Mouse (Mus musculus): ENCODE measurements at regions not wholly inside any gene's neighbourhood (a gene's known extent, or its start where the extent isn't known, plus 50 kb on each side); places are given as distances from the start of the nearest gene placed in this dataset.

DNA sequence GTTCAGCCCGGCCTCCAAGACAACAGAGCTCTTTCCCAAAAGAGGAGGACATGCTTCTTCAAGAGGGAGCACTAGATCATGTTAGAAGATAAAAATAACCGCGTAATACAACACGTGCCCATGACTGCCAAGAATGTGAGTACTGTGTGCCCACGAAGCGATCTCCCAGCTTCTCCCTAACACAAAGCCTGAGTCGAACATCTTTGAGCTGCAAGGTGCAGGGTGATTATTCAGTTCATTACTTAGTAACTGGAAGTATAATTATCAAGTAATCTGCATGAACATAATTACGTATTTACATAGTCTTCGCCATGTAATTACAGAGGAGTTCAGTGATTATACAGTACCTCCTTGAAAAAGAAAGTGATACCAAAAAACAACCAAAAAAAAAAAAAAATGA is 269.7 kb downstream of the Efnb2 start:
- DNase-seq (ENCODE audit: low spot score in 2 of 2) = no peak

DNA sequence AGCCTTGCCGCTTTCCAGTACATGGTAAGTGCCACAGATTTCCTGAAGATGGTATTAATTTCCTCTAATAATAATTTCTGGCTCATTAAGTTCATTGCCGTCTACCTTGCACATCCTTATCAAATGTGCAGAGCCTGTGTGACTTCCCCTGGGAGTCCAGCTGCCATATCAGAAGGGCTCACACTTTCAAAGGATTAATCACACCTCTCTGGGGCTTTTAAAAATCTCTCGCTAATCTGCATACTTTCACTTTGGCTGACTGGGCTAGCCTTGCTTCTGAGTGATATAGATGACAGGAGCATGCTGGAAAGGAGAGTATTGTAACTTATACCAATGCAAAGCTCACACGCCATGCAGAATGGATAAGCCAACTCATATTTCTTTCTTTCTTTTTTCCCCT is 282.8 kb downstream of the Efnb2 start:
- DNase-seq (ENCODE audit: low spot score in 2 of 2) = no peak

DNA sequence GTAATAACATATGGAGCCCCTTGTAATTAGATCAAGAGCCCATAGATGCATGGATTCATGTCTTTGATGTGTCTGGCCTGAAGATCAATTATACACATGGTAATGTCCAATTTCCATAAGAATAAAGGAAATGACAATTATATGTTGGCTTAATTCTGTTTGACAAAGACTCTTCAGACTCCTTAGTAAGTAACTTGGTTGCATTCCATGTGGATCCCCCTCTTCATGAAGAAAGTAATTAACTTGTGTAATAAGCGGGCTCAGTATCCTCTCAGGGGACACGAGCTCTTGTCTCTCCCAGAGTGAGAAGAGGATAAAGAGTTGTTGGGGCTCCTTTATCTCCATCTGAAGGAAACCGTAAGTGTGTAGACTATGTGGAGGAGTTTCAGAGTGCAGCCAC is 284.3 kb downstream of the Efnb2 start:
- DNase-seq (ENCODE audit: low spot score in 2 of 2) = no peak

DNA sequence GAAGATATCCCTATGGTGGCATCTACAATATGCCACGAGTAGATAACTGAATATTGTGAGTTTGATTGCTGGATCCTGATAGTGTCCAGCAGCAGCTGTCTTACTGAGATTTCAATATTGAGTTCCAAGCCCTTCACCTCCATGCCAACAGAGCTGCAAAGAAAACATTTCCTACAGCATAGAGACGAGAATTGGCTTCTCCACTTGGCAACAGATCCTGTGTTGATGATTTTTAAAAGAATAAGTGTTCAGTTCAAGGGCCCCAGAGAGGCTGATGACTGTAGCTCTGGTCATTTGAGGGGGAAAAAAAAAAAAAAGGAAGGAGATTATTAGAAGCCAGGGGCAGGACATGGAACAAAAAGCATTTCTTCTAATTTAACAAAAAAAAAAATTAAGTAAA is 284.7 kb downstream of the Efnb2 start:
- DNase-seq (ENCODE audit: low spot score in 2 of 2) = no peak

DNA sequence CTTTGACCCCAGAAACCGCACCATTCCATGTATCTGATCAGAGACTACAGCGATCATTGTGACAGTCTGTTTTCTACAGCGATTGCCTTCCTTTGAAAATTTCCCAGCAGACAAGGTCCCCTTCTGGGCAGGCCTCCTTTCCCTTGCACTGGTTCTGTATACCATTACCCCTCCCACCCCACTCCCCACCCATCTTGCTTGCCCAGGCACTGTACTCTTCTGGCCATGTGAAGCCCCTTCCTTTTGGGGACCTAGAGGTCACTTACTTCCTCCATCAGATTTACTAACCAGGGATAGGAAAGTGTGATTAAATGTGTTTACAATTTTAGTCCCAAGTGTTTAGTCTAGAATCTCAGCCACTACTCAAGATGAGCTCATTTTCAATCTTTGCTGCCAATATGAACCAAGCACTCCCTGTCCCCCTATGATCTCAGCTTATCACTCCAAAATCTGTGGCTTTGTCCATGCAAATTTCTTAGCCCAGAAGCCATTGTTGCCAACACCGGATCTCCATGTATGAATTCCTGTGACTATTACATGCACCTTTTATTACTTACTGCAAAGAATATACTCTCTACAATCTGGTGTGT is 293.7 kb downstream of the Efnb2 start:
- no peak for DNase-seq (ENCODE audit: low spot score in 2 of 2)

DNA sequence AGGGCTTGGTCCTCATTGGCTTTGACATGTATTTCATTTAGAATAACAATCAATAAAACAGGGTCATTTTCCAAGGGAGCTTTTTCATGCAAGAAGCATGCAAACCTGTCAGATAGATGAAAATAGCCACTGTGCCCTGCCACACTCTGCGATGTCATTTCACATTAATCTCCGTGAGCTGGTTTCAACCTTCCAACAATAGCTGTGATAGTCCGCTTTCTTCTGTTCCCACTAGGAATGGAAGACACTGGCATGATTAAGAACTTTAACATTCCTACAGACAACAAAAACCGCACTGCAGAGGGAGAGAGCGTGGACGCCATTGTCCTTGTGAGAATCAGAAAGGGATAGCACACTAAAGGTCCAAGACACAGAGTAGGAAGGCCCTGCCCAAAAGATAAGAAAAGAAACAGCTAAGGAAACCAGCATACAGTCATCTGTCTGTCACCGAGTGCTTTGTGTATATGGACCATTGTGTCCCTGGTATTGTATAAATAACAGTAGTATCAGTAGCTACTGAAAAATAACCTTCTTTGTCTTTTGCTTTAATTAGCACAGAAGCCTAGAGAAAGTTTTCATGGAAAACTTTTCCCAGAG is 299.0 kb downstream of the Efnb2 start:
- DNase-seq (ENCODE audit: low spot score in 2 of 2) = no peak

DNA sequence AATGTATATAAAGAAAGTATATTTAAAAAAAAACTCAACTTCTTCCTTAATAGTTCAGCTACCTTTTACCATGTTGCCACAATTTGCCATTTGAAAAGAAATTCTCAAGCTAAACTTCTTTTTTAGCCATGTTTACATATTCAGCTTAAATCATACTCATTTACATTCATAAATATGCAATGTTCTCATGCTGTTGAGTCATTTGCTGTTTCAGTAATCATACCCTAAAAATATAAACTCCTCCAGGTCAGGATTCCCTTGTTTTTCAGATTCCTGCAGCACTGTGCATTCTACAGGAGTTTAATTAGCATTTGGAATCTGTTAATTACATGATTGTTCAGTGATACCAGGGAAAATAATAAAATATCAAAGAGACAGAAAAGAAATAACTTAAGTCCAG is 300.5 kb downstream of the Efnb2 start:
- no peak for DNase-seq (ENCODE audit: low spot score in 2 of 2)

DNA sequence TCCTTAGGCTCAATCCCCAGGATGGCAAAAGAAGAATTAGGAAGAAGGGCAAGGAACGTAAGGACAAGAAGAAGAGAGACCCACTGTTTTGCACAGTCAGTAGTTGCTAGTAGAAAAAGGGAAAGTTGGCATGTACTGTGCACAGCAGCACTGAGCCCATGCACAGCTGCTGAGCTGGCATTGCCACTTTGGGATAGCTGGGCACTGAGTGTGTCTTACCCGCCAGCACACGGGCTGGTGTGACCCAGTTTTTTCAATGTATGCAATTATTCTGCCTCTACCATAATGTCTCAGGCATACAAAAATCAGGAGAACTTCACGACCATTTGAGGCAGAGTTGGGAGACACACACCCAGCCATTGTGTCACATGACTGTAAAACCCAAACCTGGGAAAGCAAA is 306.1 kb downstream of the Efnb2 start:
- DNase-seq (ENCODE audit: low spot score in 2 of 2) = no peak

DNA sequence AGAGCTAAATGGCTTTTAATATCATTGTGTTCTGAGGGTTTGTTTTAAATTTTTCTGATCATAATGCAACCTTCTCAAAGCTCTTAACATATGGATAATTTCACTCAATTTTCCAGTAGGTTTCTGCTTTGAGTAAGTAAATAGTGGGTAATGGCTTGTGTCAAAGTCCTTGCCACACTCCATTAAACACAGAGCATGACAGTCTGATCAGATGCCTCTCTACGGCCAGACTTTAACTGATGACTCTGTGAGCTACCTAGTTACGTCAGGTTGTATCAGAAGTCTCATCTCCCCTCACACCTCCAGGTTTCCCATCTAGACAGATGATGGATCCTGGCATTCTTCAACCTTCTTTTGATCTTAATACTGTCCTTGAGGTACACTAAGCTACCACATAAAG is 316.4 kb downstream of the Efnb2 start:
- DNase-seq (ENCODE audit: low spot score in 2 of 2) = no peak

DNA sequence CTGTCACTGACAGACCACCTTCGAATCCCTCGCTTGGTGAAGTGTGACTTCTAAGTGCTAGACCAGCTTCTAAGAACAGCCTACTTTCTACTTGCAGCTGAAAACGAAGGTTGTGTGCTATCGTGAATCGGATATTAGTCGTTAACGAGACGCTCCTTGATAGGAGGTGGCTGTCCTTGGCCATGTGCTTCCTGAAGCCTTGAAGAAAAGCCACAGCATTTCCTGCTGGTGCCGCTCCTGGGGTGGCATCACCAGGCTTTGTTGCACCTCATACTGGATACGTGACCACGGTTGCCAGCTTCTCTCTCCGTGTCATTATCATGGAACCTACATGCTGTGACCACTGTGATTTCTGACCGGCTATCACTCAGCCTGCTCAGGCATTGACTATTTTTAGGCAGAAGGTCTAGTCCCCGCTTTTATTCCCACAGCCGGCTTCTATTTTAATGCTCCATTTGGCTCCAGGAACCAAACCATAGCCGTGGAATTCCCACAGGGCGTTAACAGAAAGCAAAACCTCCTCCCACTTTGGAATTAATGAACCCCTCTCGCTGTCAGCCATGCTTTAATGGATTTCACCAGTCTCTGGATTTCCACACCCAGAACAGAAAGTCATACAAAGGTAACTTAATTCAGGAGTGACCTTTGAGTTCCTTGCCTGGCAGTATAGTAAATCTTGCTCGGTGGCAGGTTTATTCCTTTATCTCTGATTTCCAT is 325.6 kb downstream of the Efnb2 start:
- DNase-seq (ENCODE audit: low spot score in 2 of 2) = no peak

DNA sequence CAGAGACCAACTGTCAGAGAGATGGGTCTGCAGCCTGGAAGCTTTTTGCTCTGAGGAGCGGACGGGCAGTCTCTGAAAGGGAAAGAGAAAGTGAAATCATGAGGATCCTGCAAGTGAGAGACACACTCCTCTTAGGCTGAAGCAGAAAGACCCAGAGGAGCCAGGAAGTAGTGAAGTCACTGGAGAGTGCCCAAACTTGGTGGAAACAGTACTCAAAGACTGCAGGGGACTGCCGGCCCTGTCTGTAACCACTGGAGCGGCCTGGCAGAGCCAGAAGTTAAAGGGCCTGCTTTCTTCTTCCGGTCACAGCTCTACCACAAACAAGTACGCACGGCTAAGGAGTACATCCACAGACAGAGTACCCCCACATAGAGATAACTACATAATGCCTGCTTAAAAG is 326.5 kb downstream of the Efnb2 start:
- DNase-seq (ENCODE audit: low spot score in 2 of 2) = no peak

DNA sequence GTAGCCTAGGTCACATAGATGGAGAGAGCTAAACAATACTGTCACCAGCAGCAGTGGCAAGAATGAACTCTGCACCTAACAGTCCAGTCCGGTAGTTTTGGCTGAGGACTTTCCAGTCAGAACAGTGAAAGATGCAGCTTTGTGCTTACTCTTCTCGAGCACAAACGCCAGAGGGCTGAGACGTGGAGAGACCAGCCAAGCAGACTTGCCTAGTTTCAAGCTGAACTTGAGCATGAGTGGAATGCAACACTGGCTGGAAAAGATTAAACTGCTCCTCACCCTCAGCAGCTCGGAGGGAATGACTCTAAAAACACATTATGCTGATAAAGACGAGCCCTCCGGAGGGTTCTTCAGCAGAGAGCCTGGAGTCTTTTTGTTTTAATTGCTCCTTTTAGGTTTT is 329.8 kb downstream of the Efnb2 start:
- DNase-seq (ENCODE audit: low spot score in 2 of 2) = no peak

DNA sequence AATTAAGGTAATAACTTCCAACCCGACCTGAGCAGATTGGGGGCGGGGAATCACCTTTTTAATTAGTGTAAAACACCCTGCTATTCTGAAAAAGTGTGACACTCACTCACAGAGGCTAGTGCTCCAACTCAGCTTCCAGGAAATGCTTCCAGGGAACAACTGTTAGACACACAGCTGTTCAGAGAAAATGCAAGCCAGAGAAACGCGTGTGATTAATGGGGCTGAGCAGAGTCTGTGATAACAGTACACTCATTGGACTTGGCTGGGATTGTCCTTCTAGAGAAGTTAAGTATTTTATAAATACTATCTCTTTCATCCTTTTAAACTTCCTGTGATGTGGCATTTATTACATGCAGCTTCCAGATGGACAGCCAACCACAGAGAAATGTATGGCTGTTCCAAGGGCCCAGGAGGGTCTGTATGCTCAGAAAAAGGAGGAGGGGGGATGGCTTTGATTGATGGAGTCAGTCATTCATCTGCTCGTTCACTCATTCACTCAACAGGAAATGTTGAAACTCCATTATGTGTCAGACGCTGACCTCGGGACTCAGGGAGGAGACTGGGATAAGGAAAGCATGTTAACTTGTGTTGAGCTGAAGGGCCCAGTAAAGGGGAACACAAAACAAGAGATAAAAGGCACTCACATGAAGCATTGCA is 332.9 kb downstream of the Efnb2 start:
- DNase-seq (ENCODE audit: low spot score in 2 of 2) = no peak

DNA sequence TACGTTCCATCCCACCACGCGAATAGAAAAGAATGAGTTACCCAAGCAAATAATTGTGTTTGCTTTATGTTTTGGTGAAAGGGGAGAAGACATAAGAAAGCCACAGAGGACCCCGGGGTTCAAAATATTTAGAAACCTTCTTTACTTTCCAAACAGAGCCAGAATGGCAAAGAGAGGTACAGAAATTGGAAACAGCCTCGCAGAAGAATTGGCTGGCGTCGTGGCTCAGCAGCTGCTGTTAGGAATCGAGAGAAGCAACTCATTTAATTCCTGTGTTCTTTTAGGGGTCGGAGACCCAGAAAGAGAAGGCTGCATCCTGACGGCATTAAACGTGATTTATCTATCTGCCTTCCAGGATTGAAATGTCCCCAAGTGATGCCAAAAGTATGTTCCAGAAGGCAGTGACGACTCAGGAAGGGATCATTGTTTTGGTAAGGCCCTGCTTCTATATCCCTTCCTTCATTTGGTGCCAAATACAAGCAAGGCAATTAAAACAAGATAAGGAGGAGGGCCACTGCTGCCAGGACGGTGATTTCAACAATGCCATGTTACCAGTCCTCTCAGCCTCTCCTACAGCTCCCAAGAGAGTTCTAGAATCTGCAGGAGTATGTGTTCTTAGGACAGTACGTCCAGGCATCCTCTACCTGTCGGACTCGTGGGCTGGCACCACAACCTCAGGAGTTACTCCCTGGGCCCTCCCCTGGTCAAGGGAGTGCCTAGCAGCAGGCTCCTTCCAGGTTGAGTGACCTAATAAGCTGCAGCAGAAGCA is 334.8 kb downstream of the Efnb2 start:
- no peak for DNase-seq (ENCODE audit: low spot score in 2 of 2)

DNA sequence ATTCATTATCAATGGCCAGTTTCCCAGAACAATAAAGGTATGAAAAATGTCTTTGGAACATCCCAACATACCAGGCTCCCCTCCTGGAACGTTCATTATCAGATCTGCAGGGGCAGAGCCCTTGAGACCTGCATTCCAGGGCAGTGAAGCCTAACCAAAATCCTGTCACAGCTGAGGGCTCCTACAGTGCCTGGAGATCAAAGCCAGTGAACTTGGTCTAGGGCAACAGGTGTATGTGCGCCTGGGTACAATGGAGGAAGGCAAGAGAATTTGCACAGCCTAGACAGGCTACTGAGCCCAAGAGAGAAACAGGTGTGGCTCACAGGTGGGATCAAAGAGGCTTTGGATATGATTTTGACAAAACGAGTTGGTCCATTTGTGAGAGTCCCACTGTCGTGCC is 335.6 kb downstream of the Efnb2 start:
- no peak for DNase-seq (ENCODE audit: low spot score in 2 of 2)

DNA sequence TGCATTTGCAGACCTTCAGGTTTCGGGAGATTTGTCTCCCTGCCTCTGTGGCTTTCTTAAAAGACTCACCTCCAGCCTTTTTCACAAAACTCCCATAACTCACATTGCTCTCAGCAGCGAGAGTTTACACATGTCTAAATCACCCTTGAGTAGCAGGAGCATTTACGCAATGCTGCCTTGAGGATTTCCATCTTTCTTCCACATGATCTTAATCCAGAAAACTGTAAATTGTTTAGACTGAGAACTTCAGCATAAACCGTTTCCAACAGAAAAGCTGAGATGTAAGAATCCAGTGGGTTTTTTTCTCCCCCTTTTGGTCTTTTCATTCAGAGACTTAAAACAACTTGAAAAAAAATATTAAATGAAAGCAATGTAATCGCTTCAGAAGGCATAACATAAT is 336.5 kb downstream of the Efnb2 start:
- DNase-seq (ENCODE audit: low spot score in 2 of 2) = no peak

DNA sequence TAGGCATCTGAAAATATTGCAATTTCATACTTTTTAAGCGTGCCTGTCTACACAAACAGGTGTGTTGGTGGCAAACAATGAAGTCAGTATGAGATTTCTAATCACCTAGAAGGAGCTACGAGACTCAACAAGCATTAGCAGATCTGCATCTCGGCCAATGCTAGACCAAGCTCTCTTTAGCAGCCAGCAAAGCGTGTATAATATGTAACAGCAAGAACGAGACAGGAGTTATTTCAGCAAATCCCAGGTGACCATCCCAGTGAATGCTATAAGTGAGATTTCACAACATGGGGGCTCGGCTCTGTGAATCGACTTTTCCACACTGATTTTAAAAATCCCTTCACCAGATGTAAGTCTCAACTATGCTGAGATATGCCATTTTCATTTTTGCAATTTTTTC is 352.8 kb downstream of the Efnb2 start:
- no peak for DNase-seq (ENCODE audit: low spot score in 2 of 2)

DNA sequence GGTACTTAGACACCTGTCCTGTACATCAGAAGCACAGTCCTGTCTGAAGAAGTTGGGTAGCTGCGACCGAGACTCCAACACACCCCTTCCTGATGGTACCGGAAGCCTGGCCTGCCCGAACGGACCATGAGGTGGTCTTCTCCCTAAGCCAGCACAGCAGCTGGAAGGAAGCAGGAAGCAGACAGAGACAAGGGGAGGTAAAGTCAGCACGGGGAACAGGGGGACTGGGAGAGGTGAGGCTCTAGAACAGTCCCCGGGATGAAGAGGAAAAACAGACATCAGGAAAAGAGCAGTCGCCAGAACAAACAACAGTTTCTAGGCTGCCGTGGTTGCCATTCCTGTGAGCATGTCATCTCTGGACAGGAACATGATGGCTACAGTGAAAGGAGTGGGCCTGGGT is 353.6 kb downstream of the Efnb2 start:
- no peak for DNase-seq (ENCODE audit: low spot score in 2 of 2)

DNA sequence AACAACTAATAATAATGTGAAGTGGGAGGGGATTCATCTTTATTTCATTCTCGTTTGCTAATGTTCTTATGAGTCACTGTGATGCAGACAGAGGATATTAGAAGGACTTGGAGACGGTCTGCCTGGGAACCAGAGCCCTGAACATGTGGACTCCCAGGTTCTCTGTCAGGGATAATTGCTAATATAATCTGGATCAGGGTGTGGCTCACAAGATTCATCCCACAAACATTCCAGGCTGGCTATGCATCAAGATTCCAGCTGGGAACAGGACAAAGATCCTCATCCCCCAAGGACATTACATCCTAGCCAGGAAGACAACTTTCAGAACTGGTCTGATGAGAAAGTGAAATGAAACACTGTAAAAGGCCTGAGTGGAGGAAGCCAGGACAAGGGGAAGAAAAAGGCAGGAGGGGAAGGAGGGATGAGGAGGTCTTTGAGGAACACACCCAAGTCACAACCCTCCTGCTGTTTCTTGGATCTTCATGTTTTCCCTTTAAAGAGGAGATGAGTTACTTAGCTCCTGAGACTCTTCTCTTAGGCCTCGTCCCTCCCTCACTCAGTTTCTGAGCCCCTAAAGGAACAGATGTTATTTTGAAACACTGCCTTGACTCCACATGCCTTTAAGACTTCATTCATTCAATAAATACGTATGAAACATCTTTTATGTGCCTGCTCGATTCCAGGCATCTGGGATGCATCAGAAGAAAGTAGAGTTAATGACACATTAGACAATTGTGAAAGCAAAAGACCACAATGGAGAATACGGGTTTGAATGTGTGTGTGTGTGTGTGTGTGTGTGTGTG is 360.9 kb downstream of the Efnb2 start:
- DNase-seq (ENCODE audit: low spot score in 2 of 2) = no peak

DNA sequence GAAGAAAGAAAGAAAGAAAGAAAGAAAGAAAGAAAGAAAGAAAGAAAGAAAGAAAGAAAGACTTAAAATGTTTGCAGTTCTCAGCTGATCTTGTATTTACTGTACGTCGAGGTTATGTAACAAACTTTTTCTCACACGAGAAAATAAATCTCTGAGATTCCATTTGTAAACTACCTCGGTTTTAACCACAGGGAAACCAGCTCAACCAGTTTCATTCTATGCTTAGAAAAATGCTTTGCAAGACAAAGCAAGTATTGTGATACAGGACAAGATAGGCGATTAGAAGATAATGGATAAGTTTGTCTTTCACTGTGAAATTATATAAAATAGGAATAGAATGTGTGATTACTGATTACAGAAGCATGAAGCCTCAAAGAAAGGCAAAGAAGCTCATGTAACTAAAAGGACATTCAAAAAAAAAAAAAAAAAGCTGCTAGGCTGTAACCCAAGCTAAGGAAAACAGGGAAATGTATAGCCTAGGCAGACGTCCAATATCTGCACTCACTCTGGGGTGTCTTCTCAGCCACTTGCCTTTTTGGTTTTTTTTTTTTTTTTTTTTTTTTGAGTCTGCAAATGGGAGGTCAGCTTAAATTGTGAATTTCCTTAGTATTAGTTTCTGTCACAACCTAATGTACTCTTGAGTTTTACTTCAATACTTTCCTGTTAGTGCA is 368.3 kb downstream of the Efnb2 start:
- DNase-seq (ENCODE audit: low spot score in 2 of 2) = no peak

DNA sequence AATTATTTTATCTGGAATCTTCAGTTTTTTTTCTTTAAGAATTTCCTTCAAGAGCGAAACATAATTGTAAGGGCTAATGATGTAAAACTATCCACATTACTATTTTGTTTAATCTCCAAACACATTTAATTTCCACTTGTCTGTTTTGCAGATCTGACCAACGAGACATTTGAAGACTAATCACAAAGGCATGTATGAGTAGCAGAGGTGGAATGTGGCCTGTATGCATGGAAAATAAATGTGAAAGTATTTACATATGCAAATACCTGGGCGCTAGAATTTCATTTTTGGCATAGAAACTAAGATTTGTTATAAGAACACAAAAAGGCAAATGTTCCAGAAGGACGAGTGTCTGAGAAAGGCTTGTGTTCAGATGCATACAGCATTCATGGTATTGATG is 375.2 kb downstream of the Efnb2 start:
- DNase-seq (ENCODE audit: low spot score in 2 of 2) = no peak

Data from frontal cortex, postnatal 25 days (tissue).